Mouse (Mus musculus): ENCODE measurements around the gene Pgbd5. TPM values are rescaled to one million over a fixed set of nuclear protein-coding genes. Genes with fewer than 3 reads are reported as not detected.

Gene Pgbd5
- total and polyA plus RNA-seq, 2 experiments from 2014 or later, result 15.9 to 74.1 TPM

- Histone ChIP-seq H3K9me3 (ENCODE audit: low read length) (no peaks in the 10 kb centered on the region), H3K4me2 (ENCODE audit: low read depth, low read length) (no peak overlapping the region), H3K27me3 (ENCODE audit: insufficient read depth, low read length) (no peaks in the 10 kb centered on the region), H3K9ac (replicated peaks; ENCODE audit: low read length) (no peak overlapping the region), H3K27ac (no peak overlapping the region), H3K4me1 (ENCODE audit: insufficient read depth, low read length) (no peaks in the 10 kb centered on the region), H3K4me3 (ENCODE audit: low read length) (no peak overlapping the region), H3K36me3 (ENCODE audit: insufficient read depth, low read length) (no peaks in the 10 kb centered on the region)
- ATAC-seq (no peak), DNase-seq (ENCODE audit: low spot score) (no peak)
- no peak for TF ChIP-seq CTCF (IDR thresholded peaks at IDR 0.05; ENCODE audit: low read depth)
- 60% methylated on average over 7 of the region's 7 CpGs for whole genome bisulfite sequencing
Measured at GRCm38 (mm10) chr8:124416646-124417045, 22.8 kb downstream of the Pgbd5 start.

DNA sequence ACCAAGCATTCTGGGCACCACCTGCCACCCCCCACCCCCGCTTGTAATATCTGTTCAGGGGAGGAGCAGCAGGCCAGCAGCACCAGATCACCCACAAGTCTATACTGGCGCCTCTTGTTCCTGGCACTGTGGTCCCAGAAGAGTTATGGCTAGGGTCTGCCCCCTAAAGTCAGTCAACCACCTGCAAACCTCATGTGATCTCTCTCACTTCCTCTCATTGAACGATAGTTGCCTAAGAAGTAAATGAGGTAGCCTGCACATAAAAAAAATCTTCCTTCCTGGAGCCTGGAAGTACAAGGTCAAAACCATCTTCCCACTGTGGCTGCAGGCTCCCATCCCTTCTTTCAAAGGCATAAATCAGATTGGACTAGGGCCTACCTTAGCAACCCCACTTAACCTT, 23.7 kb downstream of the Pgbd5 start:
- ATAC-seq, result no peak
- H3K4me2 ChIP-seq (ENCODE audit: low read depth, low read length), result no peak overlapping the region
- no peak overlapping the region for H3K27ac ChIP-seq
- no peaks in the 10 kb centered on the region for H3K9me3 ChIP-seq (ENCODE audit: low read length)
- 87% methylated on average over 3 of the region's 3 CpGs for WGBS
- H3K27me3 ChIP-seq (ENCODE audit: insufficient read depth, low read length), result no peaks in the 10 kb centered on the region
- TF ChIP-seq CTCF (IDR thresholded peaks at IDR 0.05; ENCODE audit: low read depth), result no peak
- DNase-seq (ENCODE audit: low spot score), result no peak
- no peaks in the 10 kb centered on the region for H3K36me3 ChIP-seq (ENCODE audit: insufficient read depth, low read length)
- no peak overlapping the region for H3K9ac ChIP-seq (replicated peaks; ENCODE audit: low read length)
- no peak overlapping the region for H3K4me3 ChIP-seq (ENCODE audit: low read length)
- H3K4me1 ChIP-seq (ENCODE audit: insufficient read depth, low read length), result no peaks in the 10 kb centered on the region

GRCm38 (mm10) chr8:124415002-124415401, 24.5 kb downstream of the Pgbd5 start:
- no peak for DNase-seq (ENCODE audit: low spot score)
- Histone ChIP-seq H3K4me1 (ENCODE audit: insufficient read depth, low read length) (no peaks in the 10 kb centered on the region), H3K9ac (replicated peaks; ENCODE audit: low read length) (no peak overlapping the region), H3K27ac (no peak overlapping the region), H3K36me3 (ENCODE audit: insufficient read depth, low read length) (no peaks in the 10 kb centered on the region), H3K4me2 (ENCODE audit: low read depth, low read length) (no peak overlapping the region), H3K27me3 (ENCODE audit: insufficient read depth, low read length) (no peaks in the 10 kb centered on the region), H3K9me3 (ENCODE audit: low read length) (no peaks in the 10 kb centered on the region), H3K4me3 (ENCODE audit: low read length) (no peak overlapping the region)
- no peak for ATAC-seq
- no peak for TF ChIP-seq CTCF (IDR thresholded peaks at IDR 0.05; ENCODE audit: low read depth)
- 91% methylated on average over 8 of the region's 8 CpGs for WGBS

GRCm38 (mm10) chr8:124413244-124413965, 26.1 kb downstream of the Pgbd5 start:
- no peak for TF ChIP-seq CTCF (IDR thresholded peaks at IDR 0.05; ENCODE audit: low read depth)
- H3K36me3 ChIP-seq (ENCODE audit: insufficient read depth, low read length), result no peaks in the 10 kb centered on the region
- H3K4me1 ChIP-seq (ENCODE audit: insufficient read depth, low read length), result no peaks in the 10 kb centered on the region
- H3K9ac ChIP-seq (replicated peaks; ENCODE audit: low read length), result no peak overlapping the region
- no peak overlapping the region for H3K27ac ChIP-seq
- H3K4me2 ChIP-seq (ENCODE audit: low read depth, low read length), result no peak overlapping the region
- DNase-seq (ENCODE audit: low spot score) (no peak), ATAC-seq (no peak)
- no peaks in the 10 kb centered on the region for H3K27me3 ChIP-seq (ENCODE audit: insufficient read depth, low read length)
- no peaks in the 10 kb centered on the region for H3K9me3 ChIP-seq (ENCODE audit: low read length)
- WGBS, result 71% methylated on average over 11 of the region's 11 CpGs
- H3K4me3 ChIP-seq (ENCODE audit: low read length), result no peak overlapping the region

DNA sequence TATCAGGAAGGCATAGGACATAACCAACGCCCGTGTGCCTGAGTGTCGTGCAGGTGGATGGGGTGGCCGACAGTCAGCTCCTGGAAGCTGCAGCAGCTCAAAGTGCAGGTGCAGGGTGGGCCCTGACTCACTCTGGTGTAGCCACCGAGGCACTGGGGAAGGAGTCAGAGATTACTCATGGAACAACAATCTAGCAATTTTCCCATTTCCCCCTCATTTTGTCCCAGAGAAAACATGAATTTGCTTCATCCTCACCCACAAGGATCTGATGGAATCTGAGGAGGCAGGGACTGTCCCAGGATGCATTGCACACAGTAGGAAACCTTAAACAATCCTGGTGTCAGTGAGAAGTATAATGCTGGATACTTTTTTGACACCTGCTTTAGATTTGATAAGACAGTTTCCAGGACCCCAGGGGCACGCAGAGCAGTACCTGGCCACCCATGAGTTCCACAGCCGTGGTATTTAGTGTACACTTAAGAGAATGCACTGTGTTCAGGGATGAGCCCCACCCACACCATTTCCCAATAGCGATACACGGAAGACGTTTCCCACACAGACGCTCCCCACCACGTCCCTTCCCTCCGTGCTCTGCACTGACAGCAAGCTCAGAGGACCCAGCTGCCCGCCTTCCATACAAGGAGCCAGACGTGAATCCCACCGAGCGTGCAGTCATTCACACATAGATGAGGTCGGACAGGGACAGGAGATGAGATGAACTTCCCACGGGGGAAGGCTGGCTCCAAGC, 26.8 kb downstream of the Pgbd5 start:
- Histone ChIP-seq H3K9me3 (ENCODE audit: low read length) (no peaks in the 10 kb centered on the region), H3K4me3 (ENCODE audit: low read length) (no peak overlapping the region), H3K4me2 (ENCODE audit: low read depth, low read length) (no peak overlapping the region), H3K36me3 (ENCODE audit: insufficient read depth, low read length) (no peaks in the 10 kb centered on the region), H3K27me3 (ENCODE audit: insufficient read depth, low read length) (no peaks in the 10 kb centered on the region), H3K4me1 (ENCODE audit: insufficient read depth, low read length) (no peaks in the 10 kb centered on the region), H3K27ac (no peak overlapping the region), H3K9ac (replicated peaks; ENCODE audit: low read length) (no peak overlapping the region)
- DNase-seq (ENCODE audit: low spot score) (no peak), ATAC-seq (no peak)
- TF ChIP-seq CTCF (IDR thresholded peaks at IDR 0.05; ENCODE audit: low read depth), result no peak
- 76% methylated on average over 19 of the region's 19 CpGs for WGBS

- Histone ChIP-seq H3K27me3 (ENCODE audit: insufficient read depth, low read length) (no peaks in the 10 kb centered on the region), H3K9me3 (ENCODE audit: low read length) (no peaks in the 10 kb centered on the region), H3K4me3 (ENCODE audit: low read length) (no peak overlapping the region), H3K4me1 (ENCODE audit: insufficient read depth, low read length) (no peaks in the 10 kb centered on the region), H3K27ac (peak overlapping the region; percentile 32; the same call in 1 of the 2 replicates), H3K9ac (replicated peaks; ENCODE audit: low read length) (no peak overlapping the region), H3K36me3 (ENCODE audit: insufficient read depth, low read length) (no peaks in the 10 kb centered on the region), H3K4me2 (ENCODE audit: low read depth, low read length) (no peak overlapping the region)
- WGBS, result 42% methylated on average over 11 of the region's 12 CpGs
- ATAC-seq (peak; percentile 41; the same call in 1 of the 2 replicates), DNase-seq (ENCODE audit: low spot score) (peak; percentile 20)
- no peak for TF ChIP-seq CTCF (IDR thresholded peaks at IDR 0.05; ENCODE audit: low read depth)
Measured at GRCm38 (mm10) chr8:124404471-124405260, 34.8 kb downstream of the Pgbd5 start.
